Mouse (Mus musculus) hindbrain, postnatal 0 days (tissue): ENCODE data around the gene Stk38. TPM values are rescaled to one million over a fixed set of nuclear protein-coding genes. Genes with fewer than 3 reads are reported as not detected.

Experiments used
- ATAC-seq: fragments of 200-750 bp; cut with Nextera tagmentation; 2 replicates; pipeline ENCODE4 v1.8.0; 2017; ENCODE audit warnings: mild to moderate bottlenecking, moderate TSS enrichment, moderate library complexity
- DNase-seq: peaks from one replicate; pipeline ENCODE4 v3.0.0-alpha.2; 2015; ENCODE audit warnings: low spot score
- H3K27ac ChIP-seq: fragments of 300-500 bp; sonication (generic); 2 replicates; pipeline ENCODE4 v1.5.1; 2014; ENCODE audit warnings: mild to moderate bottlenecking
- H3K27me3 ChIP-seq: fragments of 300-500 bp; sonication (generic); 2 replicates; pipeline ENCODE4 v1.6.1; 2014; ENCODE audit warnings: low read length, mixed read lengths; ENCODE audit not compliant: insufficient read depth
- H3K36me3 ChIP-seq: fragments of 300-500 bp; sonication (generic); 2 replicates; pipeline ENCODE4 v1.6.1; 2014; ENCODE audit warnings: low read length, mixed read lengths; ENCODE audit not compliant: insufficient read depth
- H3K4me1 ChIP-seq: fragments of 300-500 bp; sonication (generic); 2 replicates; pipeline ENCODE4 v1.6.1; 2014; ENCODE audit warnings: antibody characterized with exemption, low read length, mixed read lengths; ENCODE audit not compliant: insufficient read depth
- H3K4me2 ChIP-seq: fragments of 300-500 bp; sonication (generic); 2 replicates; pipeline ENCODE4 v1.6.1; 2014; ENCODE audit warnings: low read depth, mild to moderate bottlenecking, low read length, moderate library complexity, mixed read lengths
- H3K4me3 ChIP-seq: fragments of 300-500 bp; sonication (generic); 2 replicates; pipeline ENCODE4 v1.5.1; 2014; ENCODE audit warnings: low read length
- H3K9ac ChIP-seq: fragments of 300-500 bp; sonication (generic); replicated peaks from 2 replicates; pipeline ENCODE4 v1.6.1; 2014; ENCODE audit warnings: mild to moderate bottlenecking, low read length, moderate library complexity, mixed read lengths
- H3K9me3 ChIP-seq: fragments of 300-500 bp; sonication (generic); 2 replicates; pipeline ENCODE4 v1.6.1; 2016; ENCODE audit warnings: low read length, mixed read lengths
- CTCF ChIP-seq: IDR thresholded peaks from 2 replicates; pipeline ENCODE4 v1.5.1; 2016; ENCODE audit warnings: antibody characterized with exemption, control low read depth, low read depth
- WGBS: fragments of 180-500 bp; shearing (Covaris S2); extraction: QIAGEN DNeasy Blood & Tissue Kit; methylation state at CpG from one replicate; pipeline ENCODE4 v1.1.7; 2014; 5-methylcytosine and 5-hydroxymethylcytosine counted together
- polyA plus RNA-seq: library from polyadenylated mRNA; unstranded; fragments of >200 nt; fragmentation: Nextera tagmentation; extraction: Ambion mirVana; gene quantifications from 2 replicates; pipeline ENCODE4 v1.2.1, GENCODE M21; 2015
- total RNA-seq: library from RNA; depleted of rRNA; stranded (reverse); fragments of >200 nt; gene quantifications from 2 replicates; pipeline ENCODE4 v1.2.3, GENCODE M21; 2014

Stk38 gene
- total and polyA plus RNA-seq, 2 experiments from 2014 or later = 52.7 to 58.7 TPM

DNA sequence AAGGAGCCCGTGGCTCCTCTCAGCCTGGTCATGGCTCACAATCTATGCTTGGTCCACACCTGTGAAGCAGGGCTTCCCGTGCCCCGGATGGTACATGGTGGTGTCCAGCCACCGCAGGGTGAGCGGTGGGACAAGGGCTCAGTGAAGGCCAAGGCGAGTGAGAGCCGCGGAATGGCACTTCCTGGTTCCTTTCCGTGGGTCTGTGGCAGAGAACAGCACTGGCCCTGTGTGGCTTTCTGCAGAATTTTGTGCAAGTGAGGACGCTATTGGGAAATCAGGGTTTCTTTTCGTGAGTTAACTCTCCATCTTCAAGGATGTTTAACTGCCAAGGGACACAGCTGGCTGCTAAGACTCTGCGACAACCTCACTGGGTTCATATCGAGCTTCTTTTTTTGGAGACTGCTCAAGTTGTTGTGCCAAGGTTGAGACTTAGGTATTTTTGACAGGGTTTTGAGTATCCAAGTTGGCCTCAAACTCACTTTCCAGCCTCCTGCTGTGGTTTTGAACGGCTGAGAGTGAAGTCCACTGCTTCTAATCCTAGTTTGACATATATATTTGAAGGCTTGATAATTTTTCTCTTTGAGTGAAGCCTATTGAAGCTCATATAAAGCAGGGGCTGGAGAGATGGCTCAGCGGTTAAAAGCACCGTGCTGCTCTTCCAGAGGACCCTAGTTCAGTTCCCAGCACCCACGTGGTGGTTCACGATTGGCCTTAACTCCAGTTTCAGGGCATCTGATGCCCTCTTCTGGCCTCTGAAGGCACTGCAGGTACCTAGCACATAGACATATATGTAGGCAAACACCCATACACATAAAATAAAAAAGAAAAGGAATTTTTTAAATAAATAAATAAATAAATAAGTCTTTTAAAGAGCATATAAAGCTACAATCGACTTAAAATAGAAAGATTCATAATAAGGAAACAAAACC lies 60.5 kb downstream of the Stk38 start:
- H3K4me1 ChIP-seq = peaks cover 6% of the 10 kb centered on the region; the same call in 1 of the 2 replicates
- no peaks in the 10 kb centered on the region for H3K36me3 ChIP-seq
- H3K9ac ChIP-seq = no peak overlapping the region
- H3K4me2 ChIP-seq = no peak overlapping the region
- H3K9me3 ChIP-seq = peaks cover 4% of the 10 kb centered on the region; the same call in 1 of the 2 replicates
- ATAC-seq (no peak), DNase-seq (no peak)
- TF ChIP-seq CTCF = no peak
- no peak overlapping the region for H3K4me3 ChIP-seq
- 92% methylated on average over 19 of the region's 19 CpGs for WGBS
- no peak overlapping the region for H3K27ac ChIP-seq
- no peaks in the 10 kb centered on the region for H3K27me3 ChIP-seq

DNA sequence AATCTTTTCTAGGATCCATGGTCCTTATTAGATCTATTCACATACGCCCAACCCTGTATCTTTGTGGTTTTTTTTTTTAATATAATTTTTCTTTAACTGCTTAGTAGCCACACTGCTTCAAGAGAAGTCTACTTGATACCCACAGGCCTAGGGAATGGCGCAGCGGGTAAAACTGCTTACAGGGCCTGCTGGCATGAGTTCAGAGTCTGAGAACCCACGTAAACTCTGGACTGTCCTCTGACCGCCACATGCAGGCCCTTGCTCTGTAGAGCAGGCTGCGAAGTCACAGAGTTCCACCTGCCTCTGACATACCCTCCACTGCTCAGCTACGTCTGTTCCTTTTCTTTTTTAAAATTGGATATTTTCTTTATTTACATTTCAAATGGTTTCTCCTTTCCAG lies 63.3 kb downstream of the Stk38 start:
- no peaks in the 10 kb centered on the region for H3K36me3 ChIP-seq
- H3K9me3 ChIP-seq = peaks cover 4% of the 10 kb centered on the region; the same call in 1 of the 2 replicates
- WGBS = 95% methylated on average over 7 of the region's 7 CpGs
- H3K9ac ChIP-seq = no peak overlapping the region
- H3K4me1 ChIP-seq = no peaks in the 10 kb centered on the region
- TF ChIP-seq CTCF = no peak
- ATAC-seq = no peak
- no peak for DNase-seq
- H3K4me3 ChIP-seq = no peak overlapping the region
- no peaks in the 10 kb centered on the region for H3K27me3 ChIP-seq
- H3K27ac ChIP-seq = no peak overlapping the region
- no peak overlapping the region for H3K4me2 ChIP-seq

DNA sequence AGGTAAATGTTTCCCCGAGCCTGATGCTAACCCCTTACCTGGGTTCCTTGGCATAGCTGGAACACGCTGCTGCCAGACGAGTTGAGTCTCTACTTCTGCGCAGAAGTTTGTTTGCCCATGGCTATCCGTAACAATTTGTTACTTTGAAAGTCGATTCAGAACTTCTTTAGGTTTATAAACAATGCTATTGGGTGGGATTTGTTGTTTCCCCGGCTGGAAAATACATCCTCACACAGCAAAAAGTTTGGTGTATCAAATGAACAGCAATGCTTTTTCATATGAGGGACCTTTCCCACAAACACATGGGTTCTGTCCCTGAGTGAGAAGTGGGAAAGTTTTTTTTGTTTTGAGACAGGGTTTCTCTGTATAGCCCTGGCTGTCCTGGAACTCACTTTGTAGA lies 64.1 kb downstream of the Stk38 start, which contains the start of gene Pxt1:
TSS of gene Pxt1 (minus strand) at position 101 of the 400 bp plus-strand sequence.
- ATAC-seq (no peak), DNase-seq (no peak)
- no peak for TF ChIP-seq CTCF
- no peak within 1 kb of the TSS for H3K4me3 ChIP-seq
- no peak within 1 kb of the TSS for H3K4me2 ChIP-seq
- no peak within 1 kb of the TSS for H3K27ac ChIP-seq
- H3K9me3 ChIP-seq = peaks cover 4% of the 10 kb centered on the region; the same call in 1 of the 2 replicates
- H3K36me3 ChIP-seq = no peaks in the 10 kb centered on the region
- no peaks in the 10 kb centered on the region for H3K27me3 ChIP-seq
- WGBS = 91% methylated on average over 7 of the region's 7 CpGs
- H3K4me1 ChIP-seq = no peaks in the 10 kb centered on the region
- no peak within 1 kb of the TSS for H3K9ac ChIP-seq

DNA sequence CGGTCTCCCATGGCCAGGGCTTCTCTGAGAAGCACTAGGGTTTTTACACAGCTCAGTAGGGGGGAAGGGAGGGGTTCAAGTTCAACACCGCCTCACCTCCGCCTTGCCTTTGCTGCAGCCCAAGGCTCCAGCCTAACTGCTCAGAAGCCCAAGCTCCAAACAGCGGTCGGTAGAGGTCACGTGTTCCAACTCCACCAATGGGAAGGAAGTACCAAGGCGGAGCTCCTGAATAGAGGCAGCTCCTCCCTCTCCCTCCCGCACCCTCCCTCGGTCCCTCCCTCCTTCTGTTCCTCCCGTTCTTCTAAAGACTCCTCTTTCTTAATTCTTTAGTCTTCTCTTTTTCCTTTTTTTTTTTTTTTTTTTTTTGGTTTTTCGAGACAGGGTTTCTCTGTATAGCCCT lies 65.7 kb downstream of the Stk38 start:
- no peak overlapping the region for H3K27ac ChIP-seq
- TF ChIP-seq CTCF = no peak
- ATAC-seq (no peak), DNase-seq (no peak)
- H3K4me1 ChIP-seq = no peaks in the 10 kb centered on the region
- H3K9me3 ChIP-seq = no peaks in the 10 kb centered on the region
- H3K4me3 ChIP-seq = no peak overlapping the region
- no peak overlapping the region for H3K4me2 ChIP-seq
- H3K9ac ChIP-seq = no peak overlapping the region
- no peaks in the 10 kb centered on the region for H3K36me3 ChIP-seq
- 78% methylated on average over 10 of the region's 11 CpGs for WGBS
- no peaks in the 10 kb centered on the region for H3K27me3 ChIP-seq

DNA sequence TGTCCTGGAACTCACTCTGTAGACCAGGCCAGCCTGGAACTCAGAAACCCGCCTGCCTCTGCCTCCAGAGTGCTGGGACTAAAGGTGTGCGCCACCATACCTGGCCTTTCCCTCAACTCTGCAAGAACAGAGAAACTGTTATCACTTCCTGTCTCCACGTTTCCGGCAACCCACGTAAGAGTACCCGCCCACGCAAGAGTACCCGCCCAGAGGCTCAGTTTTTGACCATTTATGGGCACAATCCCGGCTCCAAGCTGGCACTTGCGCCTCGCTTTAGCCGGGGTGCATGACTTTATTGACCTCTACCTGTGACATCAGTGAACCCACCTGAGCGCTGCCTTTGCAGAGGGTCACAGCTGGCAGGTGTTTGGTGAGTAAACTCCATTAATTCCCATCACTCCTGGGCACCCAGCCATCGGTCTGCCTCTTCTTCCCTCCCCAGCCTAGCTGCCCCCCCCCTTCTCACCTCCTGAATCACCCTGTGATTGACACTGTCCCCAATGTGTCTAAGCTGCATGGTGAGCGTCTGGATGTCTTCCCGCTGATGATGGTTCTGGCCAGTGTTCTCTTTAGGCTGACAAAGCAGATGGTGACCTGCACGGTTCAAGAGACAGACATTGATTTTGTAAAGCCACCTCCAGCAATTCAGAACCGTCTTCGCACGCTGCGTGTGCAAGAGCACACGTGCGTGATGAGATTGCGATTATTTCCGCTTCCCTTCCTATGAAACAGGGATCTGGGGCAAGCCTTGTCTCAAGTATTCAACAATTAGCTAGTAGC lies 66.8 kb downstream of the Stk38 start:
- ATAC-seq (peak; percentile 64; the same call in 1 of the 2 replicates), DNase-seq (peak; percentile 71)
- H3K4me1 ChIP-seq = no peaks in the 10 kb centered on the region
- H3K27ac ChIP-seq = no peak overlapping the region
- TF ChIP-seq CTCF = no peak
- H3K9me3 ChIP-seq = no peaks in the 10 kb centered on the region
- H3K4me2 ChIP-seq = no peak overlapping the region
- no peaks in the 10 kb centered on the region for H3K36me3 ChIP-seq
- 70% methylated on average over 25 of the region's 25 CpGs for WGBS
- H3K9ac ChIP-seq = no peak overlapping the region
- H3K27me3 ChIP-seq = no peaks in the 10 kb centered on the region
- no peak overlapping the region for H3K4me3 ChIP-seq

DNA sequence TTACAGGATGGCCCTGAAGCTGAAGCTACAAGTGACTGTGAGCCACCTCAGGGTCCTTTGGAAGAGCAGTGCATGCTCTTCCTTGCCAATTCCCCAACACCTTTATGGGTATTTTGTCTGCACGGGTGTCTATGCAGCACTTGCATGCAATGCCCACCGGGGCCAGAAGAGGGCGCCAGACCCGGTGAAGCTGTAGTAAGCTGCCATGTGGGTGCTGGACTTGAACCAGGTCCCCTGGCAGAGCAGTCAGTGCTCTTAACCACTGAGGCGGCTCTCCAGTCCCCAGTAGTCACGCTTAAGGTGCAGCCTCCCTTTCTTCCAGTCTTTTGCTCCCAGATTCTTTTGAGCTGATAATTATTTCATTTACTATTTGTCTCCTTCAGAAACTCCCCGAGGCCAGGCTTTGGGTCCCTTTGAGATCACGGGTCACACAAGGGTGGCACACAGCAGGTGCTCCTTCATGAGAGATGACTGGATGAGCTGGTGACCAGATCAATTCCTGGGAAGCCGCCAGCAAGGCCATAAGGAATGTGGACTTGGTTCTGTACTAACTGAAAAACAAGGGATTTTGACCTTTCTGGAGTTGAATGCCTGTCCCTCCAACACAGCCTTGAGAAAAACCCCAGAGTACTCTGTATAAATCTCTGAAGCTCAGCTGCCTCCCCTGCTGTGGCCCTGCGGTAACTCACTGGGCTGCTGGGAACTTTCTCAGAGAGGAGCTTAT lies 71.0 kb downstream of the Stk38 start:
- ATAC-seq (no peak), DNase-seq (no peak)
- Histone ChIP-seq H3K4me3 (no peak overlapping the region), H3K9me3 (no peaks in the 10 kb centered on the region), H3K4me1 (no peaks in the 10 kb centered on the region), H3K4me2 (no peak overlapping the region), H3K27me3 (no peaks in the 10 kb centered on the region), H3K36me3 (no peaks in the 10 kb centered on the region), H3K9ac (no peak overlapping the region), H3K27ac (no peak overlapping the region)
- peak; percentile 58 for TF ChIP-seq CTCF
- WGBS = 73% methylated on average over 10 of the region's 10 CpGs
